Mouse (Mus musculus) stomach, embryonic 14.5 days (tissue): Measurements from ENCODE around the gene Id1. TPM values are rescaled to one million over a fixed set of nuclear protein-coding genes. Genes with fewer than 3 reads are reported as not detected.

Experiments
- ATAC-seq: fragments of 200-750 bp; cut with Nextera tagmentation; 2 replicates; pipeline ENCODE4 v1.8.0; 2017; ENCODE audit warnings: low read depth, moderate TSS enrichment; ENCODE audit not compliant: insufficient number of reproducible peaks, insufficient read depth, low FRiP score
- H3K27ac ChIP-seq: fragments of 300-500 bp; sonication (generic); 2 replicates; pipeline ENCODE4 v1.5.1; 2014; ENCODE audit warnings: mild to moderate bottlenecking, low read length, moderate library complexity, mixed read lengths
- H3K27me3 ChIP-seq: fragments of 300-500 bp; sonication (generic); 2 replicates; pipeline ENCODE4 v1.6.1; 2014; ENCODE audit warnings: low read length, control low read depth, mixed read lengths; ENCODE audit not compliant: control insufficient read depth, insufficient read depth
- H3K36me3 ChIP-seq: fragments of 300-500 bp; sonication (generic); 2 replicates; pipeline ENCODE4 v1.6.1; 2014; ENCODE audit warnings: mild to moderate bottlenecking, control low read depth, low read length, moderate library complexity, mixed read lengths; ENCODE audit not compliant: control insufficient read depth, insufficient read depth
- H3K4me1 ChIP-seq: fragments of 300-500 bp; sonication (generic); 2 replicates; pipeline ENCODE4 v1.6.1; 2014; ENCODE audit warnings: low read length, control low read depth, mixed read lengths; ENCODE audit not compliant: control insufficient read depth, insufficient read depth
- H3K4me2 ChIP-seq: fragments of 300-500 bp; sonication (generic); replicated peaks from 2 replicates; pipeline ENCODE4 v1.6.1; 2014; ENCODE audit warnings: low read depth, low read length, control low read depth
- H3K4me3 ChIP-seq: fragments of 300-500 bp; sonication (generic); 2 replicates; pipeline ENCODE4 v1.5.1; 2014; ENCODE audit warnings: low read depth, low read length, control low read depth
- H3K9ac ChIP-seq: fragments of 300-500 bp; sonication (generic); replicated peaks from 2 replicates; pipeline ENCODE4 v1.6.1; 2014; ENCODE audit warnings: low read depth, mild to moderate bottlenecking, control low read depth, low read length, moderate library complexity, mixed read lengths
- H3K9me3 ChIP-seq: fragments of 300-500 bp; sonication (generic); 2 replicates; pipeline ENCODE4 v1.6.1; 2016; ENCODE audit warnings: low read depth, low read length, control low read depth; ENCODE audit not compliant: control insufficient read depth
- WGBS: fragments of 180-500 bp; shearing (Covaris S2); extraction: QIAGEN DNeasy Blood & Tissue Kit; methylation state at CpG from one replicate; pipeline ENCODE4 v1.1.7; 2014; 5-methylcytosine and 5-hydroxymethylcytosine counted together
- polyA plus RNA-seq: library from polyadenylated mRNA; unstranded; fragments of >200 nt; fragmentation: Nextera tagmentation; extraction: Ambion mirVana; gene quantifications from 2 replicates; pipeline ENCODE4 v1.2.1, GENCODE M21; 2014

Gene Id1
- polyA plus RNA-seq, 1 experiment from 2014 or later: 147 TPM

- Histone ChIP-seq H3K27ac (peak overlapping the region; percentile 97), H3K4me2 (peak overlapping the region; percentile 79), H3K4me3 (peak overlapping the region; percentile 82), H3K36me3 (no peaks in the 10 kb centered on the region), H3K27me3 (no peaks in the 10 kb centered on the region), H3K9ac (no peak overlapping the region), H3K9me3 (no peaks in the 10 kb centered on the region), H3K4me1 (peaks cover 50% of the 10 kb centered on the region)
- peak; percentile 84 for ATAC-seq
- under 1% methylated on average over 28 of the region's 28 CpGs for WGBS
Measured at GRCm38 (mm10) chr2:152734984-152735383, 1.1 kb upstream of the Id1 start.

GRCm38 (mm10) chr2:152736748-152737147, 697 bp downstream of the Id1 start:
- peaks cover 62% of the 10 kb centered on the region for H3K4me1 ChIP-seq
- H3K4me3 ChIP-seq: peak overlapping the region; percentile 82
- H3K9me3 ChIP-seq: no peaks in the 10 kb centered on the region
- no peaks in the 10 kb centered on the region for H3K36me3 ChIP-seq
- H3K27me3 ChIP-seq: no peaks in the 10 kb centered on the region
- peak overlapping the region; percentile 90 for H3K9ac ChIP-seq
- whole genome bisulfite sequencing: under 1% methylated on average over 22 of the region's 22 CpGs
- ATAC-seq: no peak
- H3K4me2 ChIP-seq: peak overlapping the region; percentile 79
- peak overlapping the region; percentile 97 for H3K27ac ChIP-seq

DNA sequence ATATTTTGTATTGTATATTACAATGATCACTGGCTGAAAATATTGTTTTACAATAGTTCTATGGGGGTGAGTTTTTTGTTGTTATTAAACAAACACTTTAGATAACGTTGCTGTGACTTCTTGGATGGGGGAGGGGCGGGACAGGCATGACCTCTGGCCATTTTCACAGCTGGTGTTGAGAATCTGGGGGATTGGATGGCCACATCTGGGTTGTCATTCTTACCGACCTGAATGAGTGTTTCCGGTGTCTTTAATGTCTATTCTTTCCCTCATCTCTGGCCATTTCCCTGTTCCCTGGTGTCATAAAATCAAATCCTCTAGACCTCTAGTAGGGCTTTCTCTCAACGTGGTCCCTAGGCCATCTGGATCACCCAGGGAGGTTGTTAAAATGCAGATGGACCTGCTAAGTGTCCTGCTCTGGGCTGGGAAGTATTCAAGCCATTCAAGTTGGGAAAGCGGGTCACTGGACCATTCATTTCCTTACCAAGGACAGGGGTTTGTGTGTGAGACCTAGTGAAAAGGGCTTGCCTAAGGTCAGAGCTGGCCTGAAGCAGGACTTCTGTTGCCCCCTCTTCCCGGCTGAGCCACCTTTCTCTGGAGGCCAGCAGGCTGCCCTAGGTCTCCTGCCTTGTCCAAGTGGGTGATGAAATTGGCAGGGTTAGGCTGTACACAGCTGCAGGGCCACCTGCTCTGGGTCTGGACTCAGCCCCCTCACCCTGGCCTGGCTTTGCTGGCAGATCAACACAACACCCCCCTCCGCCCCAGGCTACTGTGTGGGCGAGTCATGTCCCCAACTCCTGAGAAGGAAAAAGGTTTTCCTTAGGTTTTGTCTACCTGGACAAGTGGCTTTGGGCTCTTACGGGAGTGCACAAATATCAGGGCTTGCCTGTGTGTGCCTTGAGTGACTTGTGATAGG, 1.5 kb downstream of the Id1 start:
- Histone ChIP-seq H3K36me3 (no peaks in the 10 kb centered on the region), H3K27me3 (no peaks in the 10 kb centered on the region), H3K9me3 (no peaks in the 10 kb centered on the region), H3K9ac (peak overlapping the region; percentile 90), H3K27ac (peak overlapping the region; percentile 97), H3K4me1 (peaks cover 61% of the 10 kb centered on the region), H3K4me3 (peak overlapping the region; percentile 82), H3K4me2 (peak overlapping the region; percentile 79)
- WGBS: 10% methylated on average over 10 of the region's 10 CpGs
- no peak for ATAC-seq

DNA sequence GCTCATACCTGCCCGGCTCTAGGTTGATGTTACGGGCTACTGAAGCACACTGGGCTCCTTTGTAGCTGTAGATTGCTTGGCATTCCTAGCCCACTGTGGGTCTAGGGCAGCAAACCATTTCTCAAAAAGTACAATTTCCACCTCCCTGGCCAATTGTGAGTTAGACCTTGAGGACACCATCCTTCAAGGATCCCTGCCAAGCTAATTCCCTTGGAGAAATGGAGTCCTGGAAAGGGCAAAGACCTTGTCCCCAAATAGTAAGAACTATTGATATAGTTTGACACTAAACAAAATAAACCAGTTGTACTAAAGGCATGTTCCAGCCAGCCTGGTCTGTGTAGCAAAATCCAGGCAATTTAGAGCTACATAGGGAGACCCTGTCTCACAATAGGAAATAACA, 2.3 kb downstream of the Id1 start:
- no peak for ATAC-seq
- peak overlapping the region; percentile 97 for H3K27ac ChIP-seq
- peaks cover 56% of the 10 kb centered on the region for H3K4me1 ChIP-seq
- H3K9me3 ChIP-seq: no peaks in the 10 kb centered on the region
- peak overlapping the region; percentile 79 for H3K4me2 ChIP-seq
- H3K36me3 ChIP-seq: no peaks in the 10 kb centered on the region
- 35% methylated on average over 2 of the region's 2 CpGs for WGBS
- peak overlapping the region; percentile 82 for H3K4me3 ChIP-seq
- peak overlapping the region; percentile 90 for H3K9ac ChIP-seq
- H3K27me3 ChIP-seq: no peaks in the 10 kb centered on the region

DNA sequence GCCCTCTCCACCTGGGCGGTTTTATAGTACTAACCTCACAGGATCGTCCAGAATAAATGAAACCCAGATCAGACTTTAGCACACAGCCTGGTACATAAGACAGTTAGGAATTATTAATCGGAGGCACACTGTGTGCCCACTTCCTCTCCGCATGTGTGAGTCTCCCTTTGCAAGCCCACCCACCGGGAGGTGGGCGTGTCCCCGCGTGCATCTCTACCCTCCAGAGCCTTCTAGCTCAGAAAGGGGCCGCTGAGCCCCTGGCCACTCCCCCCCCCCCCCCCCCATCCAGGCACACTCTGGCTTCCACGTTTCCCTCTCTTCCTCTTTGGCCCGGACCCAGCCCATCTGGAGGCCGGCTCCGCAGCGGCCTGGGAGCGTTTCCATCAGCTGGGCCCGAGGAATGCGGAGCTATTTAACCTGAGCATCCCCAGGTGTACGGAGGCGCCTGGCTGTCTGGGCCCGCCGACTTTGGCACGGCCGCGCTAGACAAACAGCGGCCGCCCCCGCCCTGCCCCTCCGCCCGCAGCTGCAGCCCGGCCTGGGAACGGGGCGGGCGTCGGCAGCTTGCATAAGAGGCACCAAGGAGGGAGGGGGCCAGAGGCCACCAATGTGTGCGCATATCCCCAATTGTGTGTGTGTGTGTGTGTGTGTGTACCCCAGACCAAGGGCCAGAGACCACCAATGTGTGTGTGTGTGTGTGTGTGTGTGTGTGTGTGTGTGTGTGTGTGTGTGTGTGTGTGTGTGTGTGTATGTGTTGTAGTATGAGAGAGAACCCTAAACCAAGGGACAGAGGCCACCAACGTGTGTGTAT, 3.2 kb downstream of the Id1 start:
- Histone ChIP-seq H3K27ac (peak overlapping the region; percentile 97), H3K27me3 (no peaks in the 10 kb centered on the region), H3K4me1 (peaks cover 48% of the 10 kb centered on the region), H3K9me3 (no peaks in the 10 kb centered on the region), H3K9ac (peak overlapping the region; percentile 90; the same call in 1 of the 2 replicates), H3K4me3 (peak overlapping the region; percentile 82), H3K4me2 (peak overlapping the region; percentile 79), H3K36me3 (no peaks in the 10 kb centered on the region)
- ATAC-seq: peak; percentile 71
- under 1% methylated on average over 34 of the region's 36 CpGs for WGBS

GRCm38 (mm10) chr2:152739842-152740260, 3.8 kb downstream of the Id1 start:
- 5% methylated on average over 3 of the region's 3 CpGs for WGBS
- peak overlapping the region; percentile 82; the same call in 1 of the 2 replicates for H3K4me3 ChIP-seq

GRCm38 (mm10) chr2:152740490-152740889, 4.4 kb downstream of the Id1 start:
- no peak overlapping the region for H3K9ac ChIP-seq
- no peak overlapping the region for H3K4me3 ChIP-seq
- ATAC-seq: no peak
- peaks cover 38% of the 10 kb centered on the region for H3K4me1 ChIP-seq
- H3K4me2 ChIP-seq: no peak overlapping the region
- no peaks in the 10 kb centered on the region for H3K9me3 ChIP-seq
- no peaks in the 10 kb centered on the region for H3K27me3 ChIP-seq
- peak overlapping the region; percentile 97 for H3K27ac ChIP-seq
- 54% methylated on average over 5 of the region's 5 CpGs for WGBS
- no peaks in the 10 kb centered on the region for H3K36me3 ChIP-seq

More at GRCm38 (mm10) chr2:152739842-152740260, 3.8 kb downstream of the Id1 start:
- Histone ChIP-seq H3K36me3 (no peaks in the 10 kb centered on the region), H3K9me3 (no peaks in the 10 kb centered on the region), H3K9ac (no peak overlapping the region), H3K4me2 (peak overlapping the region; percentile 79), H3K27ac (peak overlapping the region; percentile 97), H3K4me1 (peaks cover 42% of the 10 kb centered on the region), H3K27me3 (no peaks in the 10 kb centered on the region)
- peak; percentile 59 for ATAC-seq
